Mouse (Mus musculus): ENCODE data around the gene Olfr1295. TPM values are rescaled to one million over a fixed set of nuclear protein-coding genes. Genes with fewer than 3 reads are reported as not detected.

The Olfr1295 gene
- polyA plus RNA-seq (2015; fragmentation: Illumina TruSeq; extraction: RNeasy Lipid Tissue Mini Kit (QIAGEN cat#74804); ENCODE audit: insufficient read depth, low read depth, low replicate concordance): not detected

GRCm38 (mm10) chr2:111569581-111569980, at the start of gene Olfr1295:
Olfr1295 (minus strand) TSS chr2:111569681.

GRCm38 (mm10) chr2:111540191-111540590, 29.3 kb downstream of the Olfr1295 start, which contains the start of gene Olfr1294:
Olfr1294 (minus strand) TSS chr2:111540291.

GRCm38 (mm10) chr2:111524903-111525302, 44.6 kb downstream of the Olfr1295 start, which contains the start of gene Olfr1293-ps:
Olfr1293-ps (plus strand) TSS chr2:111525203.

Other genes starting within 250 kb of the Olfr1295 start
- gene Olfr1281, start 243.2 kb downstream of the Olfr1295 start, polyA plus RNA-seq (2015; fragmentation: Illumina TruSeq; extraction: RNeasy Lipid Tissue Mini Kit (QIAGEN cat#74804); ENCODE audit: insufficient read depth, low read depth, low replicate concordance): not detected
- not detected for gene Olfr1282, start 233.6 kb downstream of the Olfr1295 start, polyA plus RNA-seq (2015; fragmentation: Illumina TruSeq; extraction: RNeasy Lipid Tissue Mini Kit (QIAGEN cat#74804); ENCODE audit: insufficient read depth, low read depth, low replicate concordance)
- gene Olfr1283, start 202.9 kb downstream of the Olfr1295 start, polyA plus RNA-seq (2015; fragmentation: Illumina TruSeq; extraction: RNeasy Lipid Tissue Mini Kit (QIAGEN cat#74804); ENCODE audit: insufficient read depth, low read depth, low replicate concordance): not detected
- not detected for gene Olfr1284, start 194.2 kb downstream of the Olfr1295 start, polyA plus RNA-seq (2015; fragmentation: Illumina TruSeq; extraction: RNeasy Lipid Tissue Mini Kit (QIAGEN cat#74804); ENCODE audit: insufficient read depth, low read depth, low replicate concordance)
- gene Olfr1286, start 146.6 kb downstream of the Olfr1295 start, polyA plus RNA-seq (2015; fragmentation: Illumina TruSeq; extraction: RNeasy Lipid Tissue Mini Kit (QIAGEN cat#74804); ENCODE audit: insufficient read depth, low read depth, low replicate concordance): not detected
- not detected for gene Olfr1287, start 120.5 kb downstream of the Olfr1295 start, polyA plus RNA-seq (2015; fragmentation: Illumina TruSeq; extraction: RNeasy Lipid Tissue Mini Kit (QIAGEN cat#74804); ENCODE audit: insufficient read depth, low read depth, low replicate concordance)
- not detected for gene Olfr1288, start 95.6 kb downstream of the Olfr1295 start, polyA plus RNA-seq (2015; fragmentation: Illumina TruSeq; extraction: RNeasy Lipid Tissue Mini Kit (QIAGEN cat#74804); ENCODE audit: insufficient read depth, low read depth, low replicate concordance)
- gene Olfr1289, start 88.9 kb downstream of the Olfr1295 start, polyA plus RNA-seq (2015; fragmentation: Illumina TruSeq; extraction: RNeasy Lipid Tissue Mini Kit (QIAGEN cat#74804); ENCODE audit: insufficient read depth, low read depth, low replicate concordance): not detected
- not detected for gene Olfr1290, start 75.9 kb downstream of the Olfr1295 start, polyA plus RNA-seq (2015; fragmentation: Illumina TruSeq; extraction: RNeasy Lipid Tissue Mini Kit (QIAGEN cat#74804); ENCODE audit: insufficient read depth, low read depth, low replicate concordance)
- not detected for gene Olfr1291-ps1, start 72.5 kb downstream of the Olfr1295 start, polyA plus RNA-seq (2015; fragmentation: Illumina TruSeq; extraction: RNeasy Lipid Tissue Mini Kit (QIAGEN cat#74804); ENCODE audit: insufficient read depth, low read depth, low replicate concordance)
- gene Olfr1293-ps, start 44.5 kb downstream of the Olfr1295 start, polyA plus RNA-seq (2015; fragmentation: Illumina TruSeq; extraction: RNeasy Lipid Tissue Mini Kit (QIAGEN cat#74804); ENCODE audit: insufficient read depth, low read depth, low replicate concordance): not detected
- not detected for gene Olfr1294, start 29.4 kb downstream of the Olfr1295 start, polyA plus RNA-seq (2015; fragmentation: Illumina TruSeq; extraction: RNeasy Lipid Tissue Mini Kit (QIAGEN cat#74804); ENCODE audit: insufficient read depth, low read depth, low replicate concordance)
- gene Olfr1297, start 56.8 kb upstream of the Olfr1295 start, polyA plus RNA-seq (2015; fragmentation: Illumina TruSeq; extraction: RNeasy Lipid Tissue Mini Kit (QIAGEN cat#74804); ENCODE audit: insufficient read depth, low read depth, low replicate concordance): not detected
- not detected for gene Olfr1298, start 79.5 kb upstream of the Olfr1295 start, polyA plus RNA-seq (2015; fragmentation: Illumina TruSeq; extraction: RNeasy Lipid Tissue Mini Kit (QIAGEN cat#74804); ENCODE audit: insufficient read depth, low read depth, low replicate concordance)
- not detected for gene Olfr1299, start 91.7 kb upstream of the Olfr1295 start, polyA plus RNA-seq (2015; fragmentation: Illumina TruSeq; extraction: RNeasy Lipid Tissue Mini Kit (QIAGEN cat#74804); ENCODE audit: insufficient read depth, low read depth, low replicate concordance)
- gene Olfr1301, start 181.3 kb upstream of the Olfr1295 start, polyA plus RNA-seq (2015; fragmentation: Illumina TruSeq; extraction: RNeasy Lipid Tissue Mini Kit (QIAGEN cat#74804); ENCODE audit: insufficient read depth, low read depth, low replicate concordance): not detected
- gene Olfr1302, start 207.7 kb upstream of the Olfr1295 start, polyA plus RNA-seq (2015; fragmentation: Illumina TruSeq; extraction: RNeasy Lipid Tissue Mini Kit (QIAGEN cat#74804); ENCODE audit: insufficient read depth, low read depth, low replicate concordance): not detected